ENCODE assay signal across 9 mouse cellular contexts in genomic region chr9:116976575-116977408, GRCm38 (mm10).
A peak's percentile ranks its signal among the peaks of the same experiment; 100 is the strongest.
DNase-seq lines count a peak whose midpoint lies in the region; ATAC-seq and TF ChIP-seq lines count a peak whose summit lies in the region.
"Had no signal": no experiment of that assay in that cellular context is flagged by ENCODE, and none has a peak within 500 bp of the region (broad histone marks: within the 10 kb centered on the region; RNA-seq: fewer than 3 reads in every experiment).

No protein-coding gene starts in this region.

- WGBS in forebrain, embryonic 14.5 days = 79% methylated on average over 21 of the region's 21 CpGs
- 92% methylated on average over 20 of the region's 21 CpGs for WGBS in forebrain, embryonic 13.5 days
- WGBS in embryonic facial prominence, embryonic 14.5 days = 78% methylated on average over 21 of the region's 21 CpGs

- H3K4me1 ChIP-seq in forebrain, embryonic 14.5 days (ENCODE audit: control insufficient read depth, insufficient read depth, low read length) = no peaks in the 10 kb centered on the region
- H3K4me1 ChIP-seq in forebrain, embryonic 13.5 days = no peaks in the 10 kb centered on the region
- peaks cover 8% of the 10 kb centered on the region; the same call in 1 of the 2 replicates for H3K4me1 ChIP-seq in embryonic facial prominence, embryonic 14.5 days (ENCODE audit: control insufficient read depth, insufficient read depth, low read length)
- H3K4me1 ChIP-seq: liver, embryonic 13.5 days had no signal

- H3K27ac ChIP-seq in forebrain, embryonic 14.5 days (ENCODE audit: low read depth, low read length) = no peak overlapping the region
- H3K27ac ChIP-seq in forebrain, embryonic 13.5 days = no peak overlapping the region
- no peak overlapping the region for H3K27ac ChIP-seq in left cerebral cortex, adult 2 months
- peak overlapping the region; percentile 35; the same call in 1 of the 2 replicates for H3K27ac ChIP-seq in embryonic facial prominence, embryonic 14.5 days (replicated peaks; ENCODE audit: low read depth, low read length)
- H3K27ac ChIP-seq: liver, embryonic 13.5 days had no signal

- no peak; the same call in 1 of the 2 replicates for TF ChIP-seq CTCF in left cerebral cortex, adult 2 months (IDR thresholded peaks at IDR 0.05)

- DNase-seq in forebrain, embryonic 14.5 days (ENCODE audit: low spot score) = peak; percentile 73
- DNase-seq in left cerebral cortex, postnatal 14 days (ENCODE audit: low spot score in 2 of 2) = peak; percentile 9 to 30
- DNase-seq in left cerebral cortex, adult 2 months (ENCODE audit: extremely low spot score in 1 of 2, low spot score in 2 of 2) = no peak
- peak; percentile 38 for DNase-seq in embryonic facial prominence, embryonic 14.5 days (ENCODE audit: low spot score)
- DNase-seq in lung, postnatal 36 days = peak; percentile 20
- no peak for DNase-seq in adipocyte (ENCODE audit: low spot score)
- DNase-seq in embryo, embryonic 10 days (ENCODE audit: low spot score) = no peak
- DNase-seq: liver, embryonic 13.5 days had no signal

- H3K9ac ChIP-seq in forebrain, embryonic 14.5 days (ENCODE audit: low read length) = no peak overlapping the region
- no peak overlapping the region for H3K9ac ChIP-seq in forebrain, embryonic 13.5 days
- H3K9ac ChIP-seq in embryonic facial prominence, embryonic 14.5 days (ENCODE audit: low read depth, low read length) = no peak overlapping the region
- H3K9ac ChIP-seq: liver, embryonic 13.5 days had no signal

- no peak overlapping the region for H3K4me2 ChIP-seq in forebrain, embryonic 14.5 days (ENCODE audit: low read length)
- no peak overlapping the region for H3K4me2 ChIP-seq in forebrain, embryonic 13.5 days
- no peak overlapping the region for H3K4me2 ChIP-seq in embryonic facial prominence, embryonic 14.5 days (ENCODE audit: low read depth, low read length)
- H3K4me2 ChIP-seq: liver, embryonic 13.5 days had no signal

- peak; percentile 57; the same call in 1 of the 2 replicates for ATAC-seq in forebrain, embryonic 14.5 days
- ATAC-seq in forebrain, embryonic 13.5 days = no peak; the same call in 1 of the 2 replicates
- no peak for ATAC-seq in embryonic facial prominence, embryonic 14.5 days (ENCODE audit: low read depth)

- H3K4me3 ChIP-seq in forebrain, embryonic 14.5 days (ENCODE audit: low read depth, low read length) = no peak overlapping the region
- H3K4me3 ChIP-seq in forebrain, embryonic 13.5 days = no peak overlapping the region
- H3K4me3 ChIP-seq in left cerebral cortex, adult 2 months = no peak overlapping the region
- H3K4me3 ChIP-seq in embryonic facial prominence, embryonic 14.5 days (ENCODE audit: low read depth, low read length) = no peak overlapping the region
- H3K4me3 ChIP-seq: liver, embryonic 13.5 days had no signal

- intact Hi-C loops in left cerebral cortex, postnatal 14 days (cut with DNase I) = no loop called here
- intact Hi-C loops in left cerebral cortex, adult 2 months (cut with DNase I) = no loop called here

- no peaks in the 10 kb centered on the region for H3K27me3 ChIP-seq in forebrain, embryonic 14.5 days (replicated peaks; ENCODE audit: control insufficient read depth, insufficient read depth, low read length)
- H3K27me3 ChIP-seq in forebrain, embryonic 13.5 days = no peaks in the 10 kb centered on the region
- H3K27me3 ChIP-seq in embryonic facial prominence, embryonic 14.5 days (replicated peaks; ENCODE audit: control insufficient read depth, insufficient read depth, low read length) = no peaks in the 10 kb centered on the region
- H3K27me3 ChIP-seq: liver, embryonic 13.5 days had no signal

- H3K36me3 ChIP-seq in forebrain, embryonic 14.5 days (ENCODE audit: control insufficient read depth, insufficient read depth, low read length) = no peaks in the 10 kb centered on the region
- no peaks in the 10 kb centered on the region for H3K36me3 ChIP-seq in forebrain, embryonic 13.5 days (ENCODE audit: poor library complexity, severe bottlenecking)
- H3K36me3 ChIP-seq in embryonic facial prominence, embryonic 14.5 days (ENCODE audit: control insufficient read depth, insufficient read depth, low read length) = peaks cover 6% of the 10 kb centered on the region; the same call in 1 of the 2 replicates
- H3K36me3 ChIP-seq: liver, embryonic 13.5 days had no signal

- H3K9me3 ChIP-seq in forebrain, embryonic 14.5 days (replicated peaks; ENCODE audit: control insufficient read depth, low read length) = no peaks in the 10 kb centered on the region
- H3K9me3 ChIP-seq in forebrain, embryonic 13.5 days (replicated peaks) = no peaks in the 10 kb centered on the region
- no peaks in the 10 kb centered on the region for H3K9me3 ChIP-seq in embryonic facial prominence, embryonic 14.5 days (ENCODE audit: control insufficient read depth, low read length)
- H3K9me3 ChIP-seq: liver, embryonic 13.5 days had no signal

Comparison
In these comparisons a context has a peak if more than half of its experiments do, and no peak if none do; other contexts are left out.
1. DNase-seq: peak in forebrain, embryonic 14.5 days (single experiment), left cerebral cortex, postnatal 14 days (2 of 2), embryonic facial prominence, embryonic 14.5 days (single experiment) and lung, postnatal 36 days (single experiment); none in left cerebral cortex, adult 2 months (0 of 2), adipocyte (single experiment) and embryo, embryonic 10 days (single experiment).